Mouse (Mus musculus): ENCODE data around the gene Wipf2.

Wipf2 gene

DNA sequence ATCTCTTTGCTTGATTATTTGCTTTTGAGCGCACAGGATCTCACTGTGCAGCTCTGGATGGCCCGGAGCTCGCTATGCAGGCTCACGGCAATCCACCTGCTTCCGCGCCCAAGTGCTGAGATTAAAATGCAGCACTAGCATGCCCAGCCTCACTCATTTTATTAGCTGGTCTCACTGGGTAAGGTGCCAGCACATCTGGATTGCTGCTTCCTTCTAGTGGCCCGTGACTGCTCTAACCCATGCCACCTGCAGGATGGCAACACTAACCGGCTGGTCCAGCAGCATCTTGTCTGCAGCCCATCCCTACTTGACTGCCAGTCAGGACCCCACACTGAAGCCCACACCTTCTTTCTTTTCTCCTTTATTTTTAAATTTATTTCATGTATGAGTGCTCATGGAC is 9.3 kb upstream of the Wipf2 start:
- DNase-seq (ENCODE audit: low spot score), result no peak

DNA sequence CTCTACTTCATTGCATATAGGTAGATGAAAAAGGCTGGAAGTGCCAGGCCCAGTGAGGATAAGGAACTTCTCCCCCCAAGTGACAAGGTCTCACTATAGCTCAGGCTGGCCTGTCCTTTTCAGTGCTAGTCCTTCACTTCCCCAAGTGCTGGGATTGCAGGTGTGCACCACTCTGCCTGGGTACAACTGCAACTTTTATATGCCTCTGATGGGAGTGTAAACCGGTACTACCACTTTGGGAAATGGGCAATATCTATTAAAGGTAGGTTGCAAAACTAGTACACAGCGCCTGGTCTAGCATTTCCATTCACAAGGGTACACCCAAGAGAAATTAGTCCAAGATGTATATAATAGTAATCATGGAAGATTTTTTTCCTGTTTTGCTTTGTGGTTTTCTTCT is 8.8 kb upstream of the Wipf2 start:
- no peak for DNase-seq (ENCODE audit: low spot score)

DNA sequence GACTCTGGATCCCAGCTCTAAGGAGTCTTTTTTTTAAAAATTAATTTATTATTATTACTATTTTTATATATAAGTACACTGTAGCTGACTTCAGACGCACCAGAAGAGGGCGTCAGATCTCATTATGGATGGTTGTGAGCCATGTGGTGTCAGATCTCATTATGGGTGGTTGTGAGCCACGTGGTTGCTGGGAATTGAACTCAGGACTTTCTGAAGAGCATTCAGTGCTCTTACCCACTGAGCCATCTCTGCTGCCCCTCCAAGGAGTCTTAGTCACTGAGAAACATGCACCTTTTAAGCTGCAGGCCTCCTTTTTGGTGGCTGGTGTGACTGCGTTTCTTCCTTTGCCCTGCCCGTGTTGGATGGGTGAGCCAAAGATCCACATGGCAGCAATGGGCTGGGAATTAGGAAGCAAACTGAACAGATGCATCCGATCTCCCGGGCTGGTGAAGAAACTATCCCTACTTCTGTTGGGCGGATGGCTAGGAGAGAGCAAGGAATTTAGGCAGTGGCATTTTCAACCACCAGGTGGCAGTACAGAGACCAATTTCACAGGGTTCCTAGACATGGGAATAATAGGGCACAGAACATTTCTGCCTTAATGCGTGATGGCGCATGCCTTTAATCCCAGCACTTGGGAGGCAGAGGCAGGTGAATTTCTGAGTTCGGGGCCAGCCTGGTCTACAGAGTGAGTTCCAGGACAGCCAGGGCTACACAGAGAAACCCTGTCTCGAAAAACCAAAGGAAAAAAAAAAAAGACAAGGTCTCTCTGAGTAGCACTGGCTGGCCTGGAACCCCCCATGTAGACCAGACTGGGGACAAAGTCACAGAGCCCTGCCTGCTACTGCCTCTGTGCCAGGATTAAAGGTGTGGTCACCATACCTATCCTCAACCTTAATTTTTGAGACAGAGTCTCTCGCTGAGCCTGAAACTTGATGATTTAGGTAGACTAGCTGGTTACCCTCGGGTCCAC is 4.4 kb upstream of the Wipf2 start:
- peak; percentile 89 for DNase-seq (ENCODE audit: low spot score)

DNA sequence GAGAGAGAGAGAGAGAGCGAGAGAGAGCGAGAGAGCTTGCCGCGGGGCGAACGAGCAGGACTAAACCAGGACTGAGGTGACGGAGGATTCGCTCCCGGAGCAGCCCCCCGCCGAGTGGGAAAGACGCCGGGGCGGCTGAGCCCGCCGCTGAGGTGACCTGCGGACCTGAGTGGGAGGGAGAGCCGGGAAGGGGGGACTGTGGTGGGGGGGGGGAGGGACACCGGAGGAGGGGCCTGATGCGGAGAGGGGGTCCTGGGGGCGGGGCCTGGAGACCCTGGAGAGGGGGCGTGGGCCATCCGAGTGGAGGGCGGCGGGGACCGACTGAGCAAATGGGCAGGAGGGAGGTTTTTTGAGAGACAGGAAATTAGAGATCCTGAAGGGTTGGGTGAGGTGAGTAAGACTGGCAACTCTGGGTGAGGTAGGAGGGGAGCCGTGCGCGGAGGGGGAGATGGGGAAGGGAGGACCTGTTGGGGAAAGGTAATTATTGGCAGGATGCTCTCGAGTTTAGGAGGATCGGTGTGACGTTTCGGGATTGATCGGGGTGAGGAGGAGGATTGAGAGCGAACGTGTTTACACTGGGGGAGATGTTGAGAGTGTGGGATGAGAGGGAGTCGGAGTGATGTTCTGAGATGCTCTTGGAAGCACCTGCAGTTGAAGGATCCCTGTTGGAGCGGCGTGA is 452 bp downstream of the Wipf2 start:
- peak; percentile 26 for DNase-seq (ENCODE audit: low spot score)

DNA sequence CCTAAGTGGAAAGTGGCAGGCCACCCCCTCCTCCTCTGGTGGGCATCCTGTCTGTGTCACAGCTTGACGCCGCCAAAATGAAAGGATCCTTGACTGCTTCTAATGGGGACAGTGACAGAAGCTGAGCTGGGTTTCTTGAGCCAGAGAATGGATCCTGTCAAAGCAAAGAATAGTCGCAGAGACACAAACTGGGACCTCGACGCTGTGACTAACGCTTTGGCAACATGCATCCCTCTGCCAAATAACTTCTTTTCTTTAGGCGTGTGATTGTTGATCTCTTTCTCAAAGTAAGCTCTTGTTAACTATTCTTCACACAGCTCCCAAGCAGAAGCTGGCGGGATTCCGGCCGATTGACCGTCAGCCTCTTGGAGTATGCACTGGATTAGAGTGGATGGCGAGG is 3.9 kb downstream of the Wipf2 start:
- no peak for DNase-seq (ENCODE audit: low spot score)

DNA sequence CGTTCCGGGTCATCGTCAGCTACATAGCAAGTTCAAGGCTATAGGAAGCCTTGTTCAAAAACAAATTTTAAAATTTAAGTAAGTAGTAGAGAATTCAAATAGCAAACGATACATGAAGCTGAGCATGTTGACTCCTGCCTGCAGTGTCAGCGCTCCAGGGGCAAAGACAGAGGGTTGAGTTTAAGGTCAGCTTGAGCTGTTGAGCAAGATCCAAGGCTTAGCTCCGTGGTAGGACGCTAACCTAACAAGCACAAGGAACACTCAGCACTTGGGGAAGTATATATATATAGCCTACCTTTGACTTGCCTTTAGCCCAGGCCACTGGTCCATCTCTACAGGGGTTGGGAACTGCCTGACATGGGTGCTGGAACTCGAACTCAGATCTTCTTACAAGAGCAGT is 6.5 kb downstream of the Wipf2 start:
- DNase-seq (ENCODE audit: low spot score), result peak; percentile 32

DNA sequence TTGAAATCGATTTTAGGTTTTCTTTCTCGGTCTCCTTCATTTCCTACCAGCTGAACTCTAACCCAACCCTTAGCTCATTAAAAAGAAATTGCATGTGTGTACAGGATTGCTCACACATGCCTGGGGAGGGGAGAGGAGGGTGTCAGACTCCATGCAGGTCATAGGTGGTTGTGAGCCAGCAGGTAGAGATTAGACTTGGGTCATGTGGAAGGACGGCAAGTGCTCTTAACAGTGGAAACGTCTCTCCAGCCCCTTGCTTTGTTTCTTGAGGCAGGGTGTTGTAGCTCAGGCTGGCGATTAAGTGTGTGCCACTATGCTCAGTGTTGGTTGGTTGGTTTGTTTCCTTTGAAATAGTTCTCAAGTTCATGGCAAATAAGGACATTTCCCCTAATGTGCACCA is 7.4 kb downstream of the Wipf2 start:
- DNase-seq (ENCODE audit: low spot score), result no peak

DNA sequence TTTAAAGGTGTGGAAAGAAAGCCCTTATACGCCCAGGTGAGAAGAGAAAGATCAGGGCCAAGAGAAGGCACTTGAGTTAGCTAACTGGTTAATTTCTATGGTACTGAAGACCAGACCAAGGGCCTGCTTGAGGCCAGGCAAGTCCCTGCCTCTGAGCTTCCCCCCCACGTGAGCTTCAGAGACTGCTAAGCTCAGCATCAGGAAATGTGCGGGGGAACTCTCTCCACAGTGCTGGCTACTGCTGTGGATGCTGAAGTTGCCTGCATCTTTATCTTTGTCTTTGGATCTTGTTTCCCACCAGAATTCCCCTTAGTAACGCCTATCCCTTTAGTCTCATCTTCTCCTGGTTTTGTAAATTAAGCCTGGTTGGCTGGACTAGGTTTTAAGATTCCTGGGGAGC is 8.0 kb downstream of the Wipf2 start:
- DNase-seq (ENCODE audit: low spot score), result no peak

DNA sequence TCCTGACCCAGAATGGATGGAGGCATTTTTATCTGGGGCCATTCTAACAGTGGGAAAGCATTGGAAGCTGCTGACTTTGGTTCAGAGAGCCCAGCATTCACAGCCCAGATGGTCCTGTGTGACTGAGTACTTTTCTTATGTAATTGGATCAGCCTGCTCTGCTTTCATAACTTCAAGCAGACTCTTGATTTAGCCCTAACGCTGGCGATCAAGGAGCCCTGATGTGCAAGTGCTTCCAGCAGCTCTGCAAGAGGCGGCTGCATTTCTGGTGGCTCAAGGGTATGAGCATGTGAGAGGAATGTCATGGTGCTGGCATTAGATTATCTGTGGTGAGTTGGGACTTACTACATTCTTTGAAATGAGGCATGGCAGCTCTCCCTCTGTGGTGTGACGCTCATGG is 8.6 kb downstream of the Wipf2 start:
- no peak for DNase-seq (ENCODE audit: low spot score)

DNA sequence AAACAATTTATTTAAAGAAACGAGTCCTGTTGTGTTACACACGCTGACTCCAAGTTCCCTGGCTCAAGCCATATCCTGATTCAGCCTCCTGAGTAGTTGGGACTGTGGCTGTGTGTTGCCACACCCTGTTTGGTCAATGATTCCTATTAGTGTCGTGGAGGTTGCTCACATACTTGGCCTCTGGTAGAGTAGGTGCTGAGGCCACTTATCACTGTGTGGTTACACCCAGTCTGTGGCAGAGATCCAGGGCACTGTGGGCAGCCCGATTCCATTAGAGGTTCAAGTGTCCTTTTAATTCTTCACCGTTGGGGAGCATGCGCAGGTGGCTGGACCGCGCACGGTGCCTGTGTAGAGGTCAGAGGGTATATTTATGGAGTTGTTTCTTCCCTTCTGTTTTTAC is 10.5 kb downstream of the Wipf2 start:
- no peak for DNase-seq (ENCODE audit: low spot score)

DNA sequence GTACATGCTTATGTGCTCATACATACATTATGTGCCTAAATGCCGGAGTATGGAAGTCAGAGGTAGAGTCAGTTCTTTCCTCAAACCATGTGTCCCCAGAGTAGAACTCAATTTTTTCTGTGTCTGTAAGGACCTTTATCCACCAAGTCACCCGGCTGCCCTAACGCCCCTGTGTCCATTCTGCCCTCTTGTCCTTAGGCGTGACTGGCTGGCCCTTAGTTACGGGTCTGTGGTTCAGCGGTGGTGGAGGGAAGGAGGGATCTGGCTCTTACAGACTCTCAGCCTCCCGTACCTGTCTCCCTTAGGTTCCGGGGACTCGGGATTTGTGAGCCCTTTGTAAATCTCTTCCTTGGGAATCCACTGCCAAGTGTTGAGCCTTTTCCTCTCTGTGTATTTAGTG is 13.6 kb downstream of the Wipf2 start:
- no peak for DNase-seq (ENCODE audit: low spot score)

DNA sequence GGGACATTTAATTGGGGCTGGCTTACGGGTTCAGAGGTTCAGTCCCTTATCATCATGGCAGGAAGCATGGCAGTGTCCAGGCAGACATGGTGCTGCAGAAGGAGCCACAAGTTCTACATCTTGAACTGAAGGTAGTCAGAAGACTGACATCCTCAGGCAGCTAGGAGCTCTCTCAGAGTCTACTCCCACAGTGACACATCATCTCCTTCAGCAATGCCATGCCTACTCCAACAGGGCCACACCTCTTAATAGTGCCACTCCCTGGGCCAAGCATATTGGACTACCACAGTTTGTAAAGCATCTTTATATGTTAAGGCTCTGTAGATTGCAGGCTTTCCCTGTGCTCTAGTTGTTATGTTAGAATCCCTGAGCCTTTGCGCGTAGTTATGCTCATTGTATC is 24.3 kb downstream of the Wipf2 start:
- DNase-seq (ENCODE audit: low spot score), result no peak

DNA sequence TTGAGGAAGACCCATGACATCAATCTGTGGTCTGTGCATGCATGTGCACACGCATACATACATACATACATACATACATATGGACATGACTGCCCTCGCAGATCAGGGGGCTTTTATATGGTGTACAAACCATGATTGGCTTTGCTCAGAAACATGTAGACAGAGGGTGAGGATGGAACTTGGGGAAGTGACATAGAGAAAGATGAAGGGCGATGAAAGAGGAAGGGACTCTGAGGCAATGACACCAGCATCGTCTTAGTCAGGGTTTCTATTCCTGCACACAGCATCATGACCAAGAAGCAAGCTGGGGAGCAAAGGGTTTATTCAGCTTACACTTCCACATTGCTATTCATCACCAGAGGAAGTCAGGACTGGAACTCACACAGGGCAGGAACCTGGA is 25.6 kb downstream of the Wipf2 start:
- DNase-seq (ENCODE audit: low spot score), result no peak

DNA sequence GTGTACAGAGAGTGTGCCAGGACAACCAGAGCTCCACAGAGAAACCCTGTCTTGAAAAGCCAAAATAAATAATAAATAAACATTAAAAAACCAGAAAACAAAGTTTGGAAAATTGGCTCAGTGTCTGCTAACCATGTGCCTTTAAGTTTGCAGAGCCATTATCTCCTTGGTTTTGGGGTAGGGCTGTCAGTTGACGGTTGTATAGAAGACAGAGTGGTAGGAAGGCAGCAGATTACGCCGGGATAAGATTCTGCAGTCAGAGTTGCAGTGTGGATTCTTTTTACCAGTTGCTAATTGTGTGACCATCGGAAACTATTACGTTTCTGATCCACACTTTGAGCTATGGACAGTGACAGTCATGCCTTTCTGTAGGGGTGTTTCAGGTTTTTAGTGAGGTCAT is 26.5 kb downstream of the Wipf2 start:
- no peak for DNase-seq (ENCODE audit: low spot score)

DNA sequence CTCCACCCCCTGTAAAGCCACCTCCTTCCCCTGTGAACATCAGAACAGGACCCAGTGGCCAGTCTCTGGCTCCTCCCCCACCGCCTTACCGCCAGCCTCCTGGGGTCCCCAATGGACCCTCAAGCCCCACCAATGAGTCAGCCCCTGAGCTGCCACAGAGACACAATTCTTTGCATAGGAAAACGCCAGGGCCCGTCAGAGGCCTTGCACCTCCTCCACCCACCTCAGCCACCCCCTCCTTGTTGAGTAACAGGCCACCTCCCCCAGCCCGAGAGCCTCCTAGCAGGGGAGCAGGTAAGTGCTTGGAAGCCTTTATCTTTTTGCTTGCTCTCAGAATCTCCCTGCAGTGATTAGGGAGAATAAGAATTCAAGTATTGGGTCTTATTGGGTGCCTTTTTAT is 29.0 kb downstream of the Wipf2 start:
- no peak for DNase-seq (ENCODE audit: low spot score)

DNA sequence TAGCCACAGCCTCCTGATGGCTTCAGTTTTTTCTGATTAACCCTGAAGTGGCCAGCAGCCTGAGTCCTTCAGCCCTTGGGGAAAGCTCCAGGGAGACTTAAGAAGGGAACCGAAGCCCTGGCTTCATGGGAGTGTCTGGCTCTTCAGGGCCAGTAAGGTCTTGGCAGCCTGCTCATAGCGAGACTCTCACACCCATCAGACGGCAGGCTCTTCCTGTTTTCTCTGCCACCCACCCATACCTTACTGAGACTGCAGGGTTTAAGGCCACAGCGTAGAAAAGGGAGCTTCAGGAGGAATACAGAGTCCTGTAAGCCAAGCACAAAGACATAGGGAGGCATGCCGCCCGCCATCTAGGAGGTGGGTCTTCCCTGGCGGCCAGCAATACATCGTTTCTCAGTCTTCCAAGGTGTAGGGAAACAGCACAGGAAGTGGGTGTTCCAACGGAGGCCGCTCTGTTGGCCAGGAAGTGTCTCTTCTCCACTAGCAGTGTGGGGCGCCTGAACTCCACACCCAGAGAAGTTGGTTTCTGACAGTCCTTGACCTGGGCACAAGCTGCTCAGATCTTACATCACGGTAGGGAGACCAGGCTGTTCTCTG is 37.2 kb downstream of the Wipf2 start:
- DNase-seq (ENCODE audit: low spot score), result no peak

DNA sequence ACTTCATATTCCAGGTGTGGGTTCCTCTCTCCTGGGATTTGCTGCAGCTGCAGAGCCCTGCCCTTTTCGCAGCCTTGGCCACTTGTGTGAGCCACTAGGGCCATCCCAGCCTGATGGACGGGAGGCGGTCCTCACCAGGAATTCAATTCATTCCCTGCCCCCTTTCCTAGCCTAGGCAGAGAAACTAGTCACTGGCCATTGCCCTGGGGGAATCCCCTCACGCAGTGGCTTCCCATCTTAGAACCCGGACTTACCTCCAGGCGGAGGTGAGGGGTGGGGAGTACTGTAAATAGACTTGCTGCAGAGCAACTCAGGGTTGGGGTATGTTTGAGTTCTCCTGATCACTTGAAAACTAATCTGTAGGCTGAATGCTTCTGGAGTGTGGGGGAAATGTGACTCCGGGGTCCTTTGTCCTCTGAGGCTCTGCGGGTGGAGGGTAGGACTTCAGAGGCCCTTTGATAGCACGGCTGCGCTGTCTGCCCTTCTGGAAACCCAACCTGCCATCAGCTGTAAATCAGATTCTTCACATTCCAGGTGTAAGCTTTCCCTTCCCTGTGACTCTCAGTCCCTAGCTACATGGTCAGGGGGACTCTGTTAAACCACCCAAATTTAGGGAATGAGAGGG is 39.3 kb downstream of the Wipf2 start:
- no peak for DNase-seq (ENCODE audit: low spot score)

DNA sequence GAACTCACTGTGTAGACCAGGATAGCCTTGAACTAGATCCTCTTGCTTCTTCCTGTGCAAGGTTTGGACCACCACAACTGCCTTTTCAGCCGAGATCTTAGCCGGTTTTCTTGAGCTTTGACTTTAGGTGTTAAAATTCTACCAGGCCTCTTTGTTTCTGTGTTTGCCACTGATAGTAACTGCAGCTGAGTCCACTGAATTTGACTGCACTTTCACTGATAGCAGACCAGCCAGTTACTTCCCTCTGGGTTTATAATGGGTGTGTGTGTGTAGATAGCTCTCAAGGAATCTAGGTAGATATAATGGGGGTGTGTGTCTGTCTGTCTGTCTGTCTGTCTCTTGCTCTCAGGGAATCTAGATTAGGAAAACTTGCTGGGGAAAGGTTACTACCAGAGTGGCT is 41.1 kb downstream of the Wipf2 start:
- no peak for DNase-seq (ENCODE audit: low spot score)

DNA sequence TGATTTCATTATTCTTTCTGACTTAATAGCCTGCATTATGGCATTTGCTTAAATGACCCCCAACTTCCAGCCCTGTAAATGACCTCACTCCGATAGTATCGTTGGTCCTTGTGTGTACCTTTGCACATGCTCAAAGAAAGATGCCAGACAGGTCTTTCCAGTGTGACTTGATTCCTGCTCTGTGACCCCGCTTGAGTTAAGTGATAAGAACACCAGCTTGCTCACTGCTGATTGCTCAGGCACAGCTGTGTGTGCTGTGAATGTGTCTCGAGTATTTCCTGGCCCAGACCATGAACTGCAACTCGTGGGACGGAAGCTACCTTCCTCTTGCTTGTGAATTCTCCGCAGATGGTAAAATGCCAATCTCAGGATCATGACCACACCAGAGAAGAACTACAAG is 41.6 kb downstream of the Wipf2 start:
- DNase-seq (ENCODE audit: low spot score), result no peak

DNA sequence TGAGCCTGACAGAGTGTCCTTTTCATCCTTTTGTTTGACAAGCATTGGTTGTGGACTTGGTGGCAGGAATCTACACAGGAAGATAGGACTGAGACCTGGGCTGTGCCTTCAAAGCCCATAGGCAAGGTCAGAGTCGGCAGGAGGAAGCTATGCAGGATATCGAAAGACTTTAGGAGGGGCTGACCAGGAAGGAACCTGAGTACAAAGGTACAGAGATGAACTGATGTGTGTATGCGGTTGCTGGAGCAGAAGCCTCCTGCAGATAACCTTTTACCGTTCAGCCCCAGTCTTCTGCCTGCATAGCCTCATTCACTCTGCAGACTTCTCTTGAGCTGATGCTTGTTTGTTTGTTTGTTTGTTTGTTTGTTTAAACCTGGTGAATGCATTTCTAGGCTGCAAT is 42.1 kb downstream of the Wipf2 start:
- no peak for DNase-seq (ENCODE audit: low spot score)

DNA sequence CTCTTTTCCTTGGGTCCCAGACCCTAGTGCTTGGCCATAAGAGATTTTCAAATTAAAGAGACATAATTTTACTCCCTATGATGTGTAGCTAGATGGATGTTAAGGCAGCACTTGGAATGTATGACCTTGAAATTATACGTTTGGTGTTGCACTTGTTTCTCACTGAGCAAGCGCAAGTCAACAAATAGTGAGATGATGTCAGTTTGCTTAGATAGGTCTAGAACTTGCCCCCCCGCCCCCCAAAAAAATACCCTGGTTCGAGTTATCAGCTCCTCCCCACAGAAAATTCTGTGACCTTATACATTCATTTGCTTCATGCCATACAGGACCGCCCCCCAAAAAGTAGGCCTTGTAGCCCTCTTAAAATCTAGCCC is 43.6 kb downstream of the Wipf2 start:
- DNase-seq (ENCODE audit: low spot score), result no peak

DNA sequence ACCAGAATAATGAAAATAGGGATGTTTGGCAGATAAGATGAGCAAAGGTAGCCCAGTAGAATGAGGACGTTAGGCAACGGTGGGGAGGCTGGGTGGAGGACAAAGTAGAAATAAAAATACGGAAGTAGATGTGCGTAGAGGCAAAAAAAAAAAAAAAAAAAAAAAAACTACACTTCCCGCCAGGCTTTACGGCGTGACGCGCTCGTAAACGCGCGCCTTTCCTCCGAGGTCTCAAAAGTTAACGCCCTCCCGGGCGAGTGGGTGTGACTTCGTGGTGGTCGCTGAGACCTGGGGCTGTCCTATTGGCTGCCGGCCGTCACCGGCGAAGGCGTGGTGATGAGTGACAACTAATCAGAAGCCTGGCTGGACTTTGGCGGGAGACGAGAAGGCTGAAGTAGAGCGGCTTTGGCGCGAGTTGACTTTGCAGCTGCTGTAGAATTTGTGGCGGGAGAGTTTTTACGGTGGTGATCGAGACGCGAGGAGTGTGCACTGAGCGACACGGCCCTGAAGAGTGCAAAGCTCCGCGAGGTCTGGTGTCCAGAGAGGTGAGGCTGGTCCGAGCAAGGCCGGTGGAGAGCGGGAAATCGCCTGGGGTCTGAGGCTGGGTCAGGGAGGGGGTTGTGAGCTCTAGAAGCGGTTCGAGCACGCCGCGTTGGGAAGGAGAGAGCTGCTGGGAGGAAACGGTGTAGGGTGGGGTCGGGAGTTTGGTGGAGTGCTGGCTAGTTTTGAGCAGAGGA is 44.2 kb downstream of the Wipf2 start, which contains the start of gene Cdc6:
Gene Cdc6 (plus strand): TSS at position 365 of the 737 bp plus-strand sequence.
- DNase-seq (ENCODE audit: low spot score), result peak; percentile 99
